Mouse (Mus musculus) stomach, embryonic 16.5 days (tissue): ENCODE measurements around the gene Tex13c2. TPM values are rescaled to one million over a fixed set of nuclear protein-coding genes. Genes with fewer than 3 reads are reported as not detected.

Source experiments
- ATAC-seq: fragments of 200-750 bp; cut with Nextera tagmentation; 2 replicates; pipeline ENCODE4 v1.8.0; 2017; ENCODE audit warnings: moderate number of reproducible peaks, moderate TSS enrichment; ENCODE audit not compliant: insufficient read depth, low FRiP score
- H3K27ac ChIP-seq: fragments of 300-500 bp; sonication (generic); 2 replicates; pipeline ENCODE4 v1.5.1; 2014; ENCODE audit warnings: low read length
- H3K27me3 ChIP-seq: fragments of 300-500 bp; sonication (generic); 2 replicates; pipeline ENCODE4 v1.6.1; 2014; ENCODE audit warnings: low read length, control low read depth, mixed read lengths; ENCODE audit not compliant: control insufficient read depth, insufficient read depth
- H3K36me3 ChIP-seq: fragments of 300-500 bp; sonication (generic); 2 replicates; pipeline ENCODE4 v1.6.1; 2014; ENCODE audit warnings: low read length; ENCODE audit not compliant: control insufficient read depth, insufficient read depth
- H3K4me1 ChIP-seq: fragments of 300-500 bp; sonication (generic); 2 replicates; pipeline ENCODE4 v1.6.1; 2014; ENCODE audit warnings: low read length, control low read depth, mixed read lengths; ENCODE audit not compliant: control insufficient read depth, insufficient read depth
- H3K4me2 ChIP-seq: fragments of 300-500 bp; sonication (generic); 2 replicates; pipeline ENCODE4 v1.6.1; 2014; ENCODE audit warnings: low read depth, low read length, mixed read lengths
- H3K4me3 ChIP-seq: fragments of 300-500 bp; sonication (generic); replicated peaks from 2 replicates; pipeline ENCODE4 v1.5.1; 2014; ENCODE audit warnings: mild to moderate bottlenecking, low read length
- H3K9ac ChIP-seq: fragments of 300-500 bp; sonication (generic); 2 replicates; pipeline ENCODE4 v1.6.1; 2014; ENCODE audit warnings: low read length
- H3K9me3 ChIP-seq: fragments of 300-500 bp; sonication (generic); replicated peaks from 2 replicates; pipeline ENCODE4 v1.6.1; 2016; ENCODE audit warnings: low read length, control low read depth; ENCODE audit not compliant: control insufficient read depth
- WGBS: fragments of 180-500 bp; shearing (Covaris S2); extraction: QIAGEN DNeasy Blood & Tissue Kit; methylation state at CpG from one replicate; pipeline ENCODE4 v1.1.7; 2014; 5-methylcytosine and 5-hydroxymethylcytosine counted together
- polyA plus RNA-seq: library from polyadenylated mRNA; unstranded; fragments of >200 nt; fragmentation: Nextera tagmentation; extraction: Ambion mirVana; gene quantifications from 2 replicates; pipeline ENCODE4 v1.2.1, GENCODE M21; 2015

Gene Tex13c2
- polyA plus RNA-seq, 1 experiment from 2014 or later: not detected

- no peak overlapping the region for H3K27ac ChIP-seq
- H3K36me3 ChIP-seq: no peaks in the 10 kb centered on the region
- no peak overlapping the region for H3K9ac ChIP-seq
- H3K9me3 ChIP-seq: no peaks in the 10 kb centered on the region
- ATAC-seq: no peak
- H3K4me3 ChIP-seq: no peak overlapping the region
- H3K4me1 ChIP-seq: no peaks in the 10 kb centered on the region
- no peak overlapping the region for H3K4me2 ChIP-seq
- no peaks in the 10 kb centered on the region for H3K27me3 ChIP-seq
- WGBS: 79% methylated on average over 2 of the region's 2 CpGs
These were observed 33.4 kb downstream of the Tex13c2 start for GRCm38 (mm10) chrX:42522868-42523267.

GRCm38 (mm10) chrX:42530703-42531102 lies 41.2 kb downstream of the Tex13c2 start:
- no peaks in the 10 kb centered on the region for H3K27me3 ChIP-seq
- no peak overlapping the region for H3K9ac ChIP-seq
- no peak overlapping the region for H3K27ac ChIP-seq
- no peaks in the 10 kb centered on the region for H3K36me3 ChIP-seq
- 70% methylated on average over 4 of the region's 4 CpGs for WGBS
- no peak for ATAC-seq
- no peak overlapping the region for H3K4me3 ChIP-seq
- no peaks in the 10 kb centered on the region for H3K9me3 ChIP-seq
- H3K4me1 ChIP-seq: no peaks in the 10 kb centered on the region
- no peak overlapping the region for H3K4me2 ChIP-seq

GRCm38 (mm10) chrX:42540030-42540755 lies 50.7 kb downstream of the Tex13c2 start:
- H3K4me2 ChIP-seq: peak overlapping the region; percentile 36
- no peak overlapping the region for H3K27ac ChIP-seq
- H3K4me3 ChIP-seq: peak overlapping the region; percentile 28
- no peak overlapping the region for H3K9ac ChIP-seq
- WGBS: 38% methylated on average over 3 of the region's 3 CpGs
- H3K36me3 ChIP-seq: no peaks in the 10 kb centered on the region
- H3K4me1 ChIP-seq: no peaks in the 10 kb centered on the region
- H3K27me3 ChIP-seq: no peaks in the 10 kb centered on the region
- ATAC-seq: no peak; the same call in 1 of the 2 replicates
- H3K9me3 ChIP-seq: no peaks in the 10 kb centered on the region

DNA sequence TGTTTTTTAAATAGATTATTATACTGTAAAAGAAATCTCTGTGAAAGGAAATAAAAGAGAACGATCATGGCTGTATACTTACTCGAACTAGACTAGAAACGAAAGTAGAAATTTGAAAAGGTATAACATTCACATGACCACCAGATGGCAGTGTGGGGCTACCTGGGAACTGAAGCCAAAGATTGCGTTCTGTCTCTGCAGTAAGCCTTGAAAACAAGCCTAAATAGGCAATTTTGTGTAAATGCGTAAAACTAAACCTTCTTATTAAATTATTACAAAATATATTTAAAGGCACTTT lies 51.2 kb downstream of the Tex13c2 start:
- H3K27ac ChIP-seq: no peak overlapping the region
- H3K4me1 ChIP-seq: no peaks in the 10 kb centered on the region
- no peaks in the 10 kb centered on the region for H3K36me3 ChIP-seq
- no peak for ATAC-seq
- no peaks in the 10 kb centered on the region for H3K9me3 ChIP-seq
- H3K4me2 ChIP-seq: peak overlapping the region; percentile 36
- peak overlapping the region; percentile 28 for H3K4me3 ChIP-seq
- H3K9ac ChIP-seq: no peak overlapping the region
- WGBS: 26% methylated on average over 5 of the region's 5 CpGs
- no peaks in the 10 kb centered on the region for H3K27me3 ChIP-seq

Other genes with a start within 250 kb of the Tex13c2 start
- gene Sh2d1a, start 12.8 kb downstream of the Tex13c2 start, polyA plus RNA-seq: 0.77 and 1.0 TPM in 2 replicates